Mouse (Mus musculus) small intestine, adult 2 months (tissue): ENCODE results near the gene Itprip. TPM values are rescaled to one million over a fixed set of nuclear protein-coding genes. Genes with fewer than 3 reads are reported as not detected.
A peak's percentile ranks its signal among the peaks of the same experiment; 100 is the strongest.

Source experiments
- H3K27ac ChIP-seq: fragments of 200-500 bp; 2 replicates; pipeline ENCODE4 v1.5.1; 2012; ENCODE audit warnings: low read depth, low read length, control low read depth, inconsistent platforms; ENCODE audit not compliant: insufficient read depth
- H3K27me3 ChIP-seq: fragments of 200-500 bp; 2 replicates; pipeline ENCODE4 v1.6.1; 2012; ENCODE audit warnings: mild to moderate bottlenecking, moderate library complexity, low read length, inconsistent platforms; ENCODE audit not compliant: control insufficient read depth, insufficient read depth
- H3K36me3 ChIP-seq: fragments of 200-500 bp; 2 replicates; pipeline ENCODE4 v1.6.1; 2012; ENCODE audit warnings: mild to moderate bottlenecking, low read length, control low read depth, inconsistent platforms; ENCODE audit not compliant: control insufficient read depth, insufficient read depth
- H3K4me1 ChIP-seq: fragments of 200-500 bp; 2 replicates; pipeline ENCODE4 v1.6.1; 2012; ENCODE audit warnings: low read length, inconsistent platforms, mixed read lengths; ENCODE audit not compliant: control insufficient read depth, insufficient read depth, insufficient read length
- H3K4me3 ChIP-seq: fragments of 200-500 bp; 2 replicates; pipeline ENCODE4 v1.5.1; 2012; ENCODE audit warnings: low read depth, mild to moderate bottlenecking, control low read depth, inconsistent platforms, low read length, moderate library complexity
- CTCF ChIP-seq: fragments of 200-500 bp; IDR thresholded peaks from 2 replicates; pipeline ENCODE4 v1.5.1; 2012; ENCODE audit warnings: low read depth, mild to moderate bottlenecking, control low read depth, inconsistent platforms, low read length, moderate library complexity, mixed read lengths; ENCODE audit not compliant: insufficient replicate concordance, insufficient read length; ENCODE audit errors: extremely low read depth
- POLR2A ChIP-seq: fragments of 200-500 bp; IDR thresholded peaks from 2 replicates; pipeline ENCODE4 v1.6.1; 2012; ENCODE audit warnings: low read depth, mild to moderate bottlenecking, control low read depth, inconsistent platforms, low read length, moderate library complexity
- WGBS: fragments of 180-500 bp; shearing (Covaris S2); methylation state at CpG from one replicate; pipeline ENCODE4 v1.1.7; 2018; 5-methylcytosine and 5-hydroxymethylcytosine counted together
- polyA plus RNA-seq: library from polyadenylated mRNA; depleted of rRNA; stranded (reverse); fragments of >200 nt; gene quantifications from 2 replicates; pipeline ENCODE4 v1.2.3, GENCODE M21; 2012

Gene Itprip
- polyA plus RNA-seq, 1 experiment: 3.2 TPM

DNA sequence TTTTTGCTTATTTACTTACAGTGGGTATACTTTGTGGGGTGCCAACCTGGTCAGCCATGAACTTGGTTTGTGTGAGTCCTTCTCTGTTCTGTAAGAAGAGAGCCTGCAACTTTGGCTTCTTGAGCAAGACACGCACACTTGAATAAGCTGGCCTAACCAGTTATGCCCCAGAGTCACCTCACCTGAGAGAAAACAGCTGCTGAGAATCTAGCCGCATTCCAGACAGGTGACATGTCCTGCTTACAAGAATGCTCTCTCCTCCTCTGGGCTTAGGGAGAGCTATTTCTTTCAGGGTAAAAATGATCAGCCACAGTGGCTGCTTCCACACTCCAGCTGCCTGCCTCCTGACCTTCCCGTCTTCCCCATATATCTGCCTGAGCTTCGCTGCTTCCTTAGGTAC lies 9.9 kb upstream of the Itprip start:
- TF ChIP-seq POLR2A: no peak
- TF ChIP-seq CTCF: no peak
- Histone ChIP-seq H3K27me3 (no peaks in the 10 kb centered on the region), H3K4me3 (no peak overlapping the region), H3K4me1 (no peaks in the 10 kb centered on the region), H3K36me3 (no peaks in the 10 kb centered on the region), H3K27ac (no peak overlapping the region)
- WGBS: 74% methylated on average over 4 of the region's 4 CpGs

DNA sequence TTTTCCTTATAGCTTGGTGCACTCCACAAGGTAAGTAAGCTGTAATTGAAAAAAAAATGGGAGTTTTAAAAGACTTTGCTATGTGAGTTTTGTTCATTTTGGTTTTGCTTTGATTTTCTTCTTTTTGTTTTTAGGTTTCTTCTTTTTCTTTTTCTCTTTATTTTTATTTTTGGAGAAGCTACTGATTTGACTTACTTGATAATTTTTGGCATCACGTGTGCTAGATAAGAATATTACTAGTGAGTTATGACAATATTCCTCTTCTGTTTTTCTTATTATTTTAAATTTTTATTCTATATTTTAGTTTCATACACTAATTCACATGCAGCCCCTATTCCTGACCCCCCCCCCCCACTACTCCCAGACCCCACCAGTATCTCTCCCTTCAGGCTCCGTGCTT lies 7.9 kb upstream of the Itprip start:
- no peak for TF ChIP-seq CTCF
- TF ChIP-seq POLR2A: no peak
- 78% methylated on average over 2 of the region's 2 CpGs for WGBS
- no peaks in the 10 kb centered on the region for H3K36me3 ChIP-seq
- H3K27me3 ChIP-seq: no peaks in the 10 kb centered on the region
- H3K27ac ChIP-seq: no peak overlapping the region
- no peak overlapping the region for H3K4me3 ChIP-seq
- H3K4me1 ChIP-seq: no peaks in the 10 kb centered on the region

DNA sequence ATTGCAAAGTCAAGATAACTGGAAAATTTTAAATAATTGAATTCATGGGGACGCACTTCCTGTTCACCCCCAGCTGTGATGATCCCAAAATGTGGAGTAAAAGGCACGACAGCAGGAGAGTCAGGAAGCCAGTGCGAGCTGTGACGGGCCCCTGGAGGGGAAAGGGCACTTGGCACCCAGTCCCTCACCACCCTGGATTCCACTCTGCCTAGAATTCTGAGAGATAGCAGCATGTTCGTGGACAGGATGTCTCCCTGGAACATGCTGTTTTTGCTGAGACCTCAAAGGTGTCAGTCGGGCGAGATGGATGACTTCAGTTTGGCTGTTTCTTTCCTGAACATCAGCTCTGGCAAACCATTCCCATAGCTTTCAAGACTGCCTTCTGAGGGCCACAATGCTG lies 6.7 kb upstream of the Itprip start:
- WGBS: 63% methylated on average over 7 of the region's 7 CpGs
- H3K27me3 ChIP-seq: no peaks in the 10 kb centered on the region
- H3K27ac ChIP-seq: no peak overlapping the region

DNA sequence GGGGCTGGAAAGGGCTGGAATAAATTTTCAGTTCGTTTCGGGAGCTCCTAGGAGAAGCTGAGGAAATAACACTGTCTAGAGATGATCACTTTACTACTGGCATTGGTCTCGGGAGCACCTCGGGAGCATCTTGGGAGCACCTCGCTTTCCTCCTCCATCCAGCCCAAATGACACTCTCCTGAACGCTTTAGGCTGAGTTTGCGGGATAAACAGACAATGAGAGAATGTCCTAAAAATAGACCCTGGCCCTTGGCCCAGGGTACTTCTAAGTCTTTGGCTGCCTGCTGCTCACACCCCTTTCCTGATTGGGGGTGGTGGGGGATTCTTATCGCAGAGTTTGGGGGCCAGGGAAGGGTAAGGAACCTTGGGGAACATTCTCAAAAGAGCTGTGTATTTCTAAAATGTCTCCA lies 872 bp upstream of the Itprip start:
- Histone ChIP-seq H3K36me3 (no peaks in the 10 kb centered on the region), H3K4me1 (peaks cover 8% of the 10 kb centered on the region; the same call in 1 of the 2 replicates), H3K27me3 (no peaks in the 10 kb centered on the region; the same call in 1 of the 2 replicates), H3K4me3 (peak overlapping the region; percentile 23; the same call in 1 of the 2 replicates), H3K27ac (peak overlapping the region; percentile 61)
- 3% methylated on average over 8 of the region's 8 CpGs for WGBS
- no peak for TF ChIP-seq CTCF

More for the DNA sequence above, 6.7 kb upstream of the Itprip start:
- Histone ChIP-seq H3K4me1 (no peaks in the 10 kb centered on the region), H3K4me3 (no peak overlapping the region), H3K36me3 (no peaks in the 10 kb centered on the region)
- TF ChIP-seq POLR2A (no peak), CTCF (no peak)

DNA sequence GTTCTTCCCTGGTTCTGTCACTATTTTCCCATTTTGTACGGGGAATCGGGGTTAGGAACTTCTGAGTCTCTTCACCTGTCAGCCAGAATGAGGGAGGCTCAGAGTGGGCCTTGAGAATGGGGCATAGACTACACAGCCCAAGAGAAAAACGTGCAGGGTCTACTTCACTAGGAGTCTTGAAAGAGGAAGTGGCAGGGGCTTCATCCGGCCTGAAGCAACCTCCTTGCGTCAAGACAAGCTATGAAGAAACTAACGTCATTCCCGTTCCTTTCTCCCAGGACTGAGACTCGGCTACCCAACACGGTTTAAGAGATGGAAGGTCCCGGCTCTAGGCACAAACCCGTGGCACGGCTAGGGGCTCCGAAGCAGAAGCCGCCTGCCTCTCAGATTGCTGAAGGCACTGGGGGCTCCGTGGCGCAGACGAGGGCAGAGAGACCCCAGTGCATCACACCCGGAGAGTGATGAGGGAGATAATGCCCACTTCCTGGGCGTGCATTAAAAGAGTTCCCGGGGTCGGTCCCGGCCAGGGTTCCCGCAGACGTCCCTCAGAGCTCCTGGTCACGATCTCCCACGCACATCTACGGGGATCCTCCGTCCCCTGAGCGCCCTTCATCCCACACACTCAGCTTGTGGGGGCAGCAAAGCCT lies 521 bp downstream of the Itprip start:
- H3K4me1 ChIP-seq: peaks cover 8% of the 10 kb centered on the region; the same call in 1 of the 2 replicates
- peak overlapping the region; percentile 78 for H3K4me3 ChIP-seq
- no peak for TF ChIP-seq CTCF
- no peaks in the 10 kb centered on the region; the same call in 1 of the 2 replicates for H3K27me3 ChIP-seq
- no peaks in the 10 kb centered on the region for H3K36me3 ChIP-seq
- 1% methylated on average over 29 of the region's 29 CpGs for WGBS
- peak overlapping the region; percentile 63 for H3K27ac ChIP-seq

DNA sequence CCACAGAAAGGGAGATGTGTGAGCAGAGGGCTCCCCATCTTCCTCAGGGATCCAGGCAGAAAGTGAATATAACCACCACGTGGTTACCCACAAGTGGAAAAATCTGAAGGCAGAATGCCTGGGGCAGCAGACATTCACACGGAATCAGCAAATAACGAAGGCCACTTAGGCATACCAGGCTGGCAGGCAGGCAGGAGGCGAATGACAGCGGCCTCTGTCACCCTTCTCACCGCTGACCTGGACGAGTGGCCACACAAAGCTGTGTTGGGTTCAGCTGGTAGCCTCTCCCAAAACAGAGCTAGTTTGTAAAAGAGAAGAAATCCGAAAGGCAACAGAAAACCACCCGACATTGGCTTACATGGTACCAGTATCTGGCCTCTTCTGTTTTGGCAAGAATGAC lies 1.1 kb downstream of the Itprip start:
- 24% methylated on average over 9 of the region's 9 CpGs for WGBS
- Histone ChIP-seq H3K4me3 (peak overlapping the region; percentile 29), H3K27ac (no peak overlapping the region), H3K27me3 (no peaks in the 10 kb centered on the region; the same call in 1 of the 2 replicates), H3K4me1 (peaks cover 8% of the 10 kb centered on the region; the same call in 1 of the 2 replicates), H3K36me3 (no peaks in the 10 kb centered on the region)
- TF ChIP-seq CTCF (no peak), POLR2A (no peak)

DNA sequence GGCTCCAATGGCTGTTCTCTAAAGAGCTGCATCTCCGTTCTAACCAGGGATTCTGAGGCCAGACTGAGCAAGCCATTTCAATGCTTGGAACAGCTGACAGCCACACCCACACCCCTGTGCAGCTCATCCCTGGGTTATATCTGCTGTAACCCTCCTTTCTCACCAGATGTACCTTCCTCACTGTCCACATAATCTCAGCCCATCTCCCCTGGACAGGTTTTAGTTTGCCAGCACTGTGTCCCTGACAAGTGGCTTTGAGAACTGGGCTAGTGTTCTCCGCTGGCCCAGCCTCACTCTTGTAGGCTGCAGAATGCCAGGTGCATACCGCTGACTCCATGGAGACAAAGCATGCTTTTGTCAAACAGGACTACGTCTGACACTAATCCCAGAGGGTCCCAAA lies 1.7 kb downstream of the Itprip start:
- no peaks in the 10 kb centered on the region; the same call in 1 of the 2 replicates for H3K27me3 ChIP-seq
- no peak overlapping the region for H3K4me3 ChIP-seq
- 42% methylated on average over 4 of the region's 4 CpGs for WGBS
- H3K27ac ChIP-seq: no peak overlapping the region
- no peak for TF ChIP-seq CTCF
- H3K4me1 ChIP-seq: peaks cover 8% of the 10 kb centered on the region; the same call in 1 of the 2 replicates
- H3K36me3 ChIP-seq: no peaks in the 10 kb centered on the region

DNA sequence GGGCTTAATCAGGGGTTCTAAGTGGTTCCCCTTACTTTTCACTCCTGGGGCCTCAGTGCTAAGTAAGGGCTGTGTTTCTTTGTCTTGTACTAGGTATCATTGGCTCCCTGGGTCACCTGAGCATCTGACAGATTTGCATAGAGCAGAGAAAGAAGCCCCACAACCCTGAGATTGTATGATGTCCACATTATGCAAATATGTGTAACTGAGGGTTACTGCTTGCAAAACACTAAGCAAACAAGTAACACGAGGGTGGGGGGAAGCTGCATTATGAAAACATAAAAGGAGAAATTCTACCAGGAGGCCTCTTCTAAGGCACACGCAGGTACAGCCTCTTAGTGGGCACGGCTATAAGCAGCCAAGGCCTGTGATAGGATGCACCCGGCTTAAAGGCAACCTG lies 3.8 kb downstream of the Itprip start:
- Histone ChIP-seq H3K36me3 (no peaks in the 10 kb centered on the region), H3K27me3 (no peaks in the 10 kb centered on the region; the same call in 1 of the 2 replicates), H3K27ac (no peak overlapping the region), H3K4me3 (no peak overlapping the region), H3K4me1 (peaks cover 8% of the 10 kb centered on the region; the same call in 1 of the 2 replicates)
- 69% methylated on average over 4 of the region's 4 CpGs for WGBS
- TF ChIP-seq POLR2A: no peak
- TF ChIP-seq CTCF: no peak
